Mouse (Mus musculus) testis, adult 2 months (tissue): ENCODE data around the gene Bpifb2.

Experiments used
- CTCF ChIP-seq: fragments of 200-500 bp; IDR thresholded peaks from 2 replicates; pipeline ENCODE4 v1.5.1; 2012; ENCODE audit warnings: low read depth, mild to moderate bottlenecking, inconsistent platforms, low read length, moderate library complexity; ENCODE audit not compliant: control insufficient read depth, insufficient read depth, insufficient replicate concordance
- POLR2A ChIP-seq: fragments of 200-500 bp; IDR thresholded peaks from 2 replicates; pipeline ENCODE4 v1.6.1; 2012; ENCODE audit warnings: low read depth, mild to moderate bottlenecking, inconsistent platforms, low read length, moderate library complexity; ENCODE audit not compliant: control insufficient read depth

- TF ChIP-seq CTCF (no peak), POLR2A (no peak)
These were observed 31.8 kb downstream of the Bpifb2 start for GRCm38 (mm10) chr2:153906626-153907025.
